Mouse (Mus musculus): ENCODE data around the gene Tubb2b. TPM values are rescaled to one million over a fixed set of nuclear protein-coding genes. Genes with fewer than 3 reads are reported as not detected.
"Not testable (repeated sequence)": the region's sequence is repeated elsewhere in the genome, so short reads cannot be mapped to it uniquely, and the experiment has no call there.

The Tubb2b gene
- total and polyA plus RNA-seq, 2 experiments from 2014 or later, result 937 to 4,995 TPM

DNA sequence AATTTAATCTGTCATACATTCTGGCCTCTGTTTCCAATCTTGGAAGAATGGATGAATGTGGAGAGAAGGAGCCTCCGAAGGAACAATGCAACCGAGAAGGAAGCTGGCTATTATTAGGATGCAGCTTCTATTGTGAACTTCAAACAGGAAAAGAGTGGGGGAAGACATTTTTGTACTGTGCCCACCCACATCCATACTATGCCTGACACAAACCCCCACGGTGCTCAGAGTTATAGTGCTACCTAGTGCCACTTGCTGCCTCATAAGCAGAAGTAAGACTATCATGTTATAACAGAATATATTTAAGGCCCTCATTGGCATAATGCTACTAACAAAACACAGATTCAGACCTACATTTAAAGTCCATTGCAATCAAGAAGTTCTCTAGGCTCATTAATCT is 40.9 kb downstream of the Tubb2b start:
- no peak for TF ChIP-seq CTCF (IDR thresholded peaks at IDR 0.05)
- ATAC-seq (ENCODE audit: low FRiP score) (no peak), DNase-seq (ENCODE audit: low spot score) (no peak)
- H3K27ac ChIP-seq (ENCODE audit: low read depth, low read length), result peak overlapping the region; percentile 80
- no peak overlapping the region for H3K9ac ChIP-seq (replicated peaks; ENCODE audit: low read length, poor library complexity, severe bottlenecking)
- H3K4me2 ChIP-seq (ENCODE audit: low read depth, low read length, poor library complexity, severe bottlenecking), result peak overlapping the region; percentile 21; the same call in 1 of the 2 replicates
- H3K36me3 ChIP-seq (ENCODE audit: insufficient read depth, low read length), result no peaks in the 10 kb centered on the region
- no peaks in the 10 kb centered on the region for H3K27me3 ChIP-seq (ENCODE audit: insufficient read depth, low read length)
- H3K9me3 ChIP-seq (ENCODE audit: low read length), result no peaks in the 10 kb centered on the region
- no peak overlapping the region for H3K4me3 ChIP-seq (ENCODE audit: low read depth, low read length)
- WGBS, result 10% methylated on average over 3 of the region's 3 CpGs
- H3K4me1 ChIP-seq (ENCODE audit: insufficient read depth, low read length), result peaks cover 21% of the 10 kb centered on the region

DNA sequence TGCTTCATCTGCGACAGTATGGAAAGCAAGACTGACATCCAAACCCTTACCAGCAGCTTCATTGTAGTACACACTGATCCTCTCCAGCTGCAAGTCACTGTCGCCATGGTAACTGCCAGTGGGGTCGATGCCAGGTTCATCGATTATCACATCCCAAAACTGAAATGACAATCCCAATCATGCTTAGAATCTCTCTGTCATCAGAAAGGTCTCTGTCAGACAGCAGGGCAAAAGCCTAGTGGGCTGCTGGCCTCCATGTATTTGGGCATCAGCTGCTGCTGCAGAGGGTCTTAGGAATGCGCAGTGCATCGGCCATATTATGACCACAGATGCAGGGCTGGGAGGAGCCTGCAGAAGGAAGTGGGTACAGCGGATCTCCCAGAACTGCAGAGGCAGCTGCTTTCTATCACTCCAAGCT is 41.4 kb downstream of the Tubb2b start:
- H3K4me2 ChIP-seq (ENCODE audit: low read depth, low read length, poor library complexity, severe bottlenecking), result peak overlapping the region; percentile 21; the same call in 1 of the 2 replicates
- no peak overlapping the region for H3K4me3 ChIP-seq (ENCODE audit: low read depth, low read length)
- 10% methylated on average over 7 of the region's 7 CpGs for WGBS
- H3K27ac ChIP-seq (ENCODE audit: low read depth, low read length), result peak overlapping the region; percentile 80
- H3K4me1 ChIP-seq (ENCODE audit: insufficient read depth, low read length), result peaks cover 21% of the 10 kb centered on the region
- H3K27me3 ChIP-seq (ENCODE audit: insufficient read depth, low read length), result no peaks in the 10 kb centered on the region
- DNase-seq (ENCODE audit: low spot score), result peak; percentile 63
- ATAC-seq (ENCODE audit: low FRiP score), result peak; percentile 88
- peak overlapping the region; percentile 30; the same call in 1 of the 2 replicates for H3K9ac ChIP-seq (replicated peaks; ENCODE audit: low read length, poor library complexity, severe bottlenecking)
- no peaks in the 10 kb centered on the region for H3K36me3 ChIP-seq (ENCODE audit: insufficient read depth, low read length)
- H3K9me3 ChIP-seq (ENCODE audit: low read length), result no peaks in the 10 kb centered on the region
- no peak for TF ChIP-seq CTCF (IDR thresholded peaks at IDR 0.05)

DNA sequence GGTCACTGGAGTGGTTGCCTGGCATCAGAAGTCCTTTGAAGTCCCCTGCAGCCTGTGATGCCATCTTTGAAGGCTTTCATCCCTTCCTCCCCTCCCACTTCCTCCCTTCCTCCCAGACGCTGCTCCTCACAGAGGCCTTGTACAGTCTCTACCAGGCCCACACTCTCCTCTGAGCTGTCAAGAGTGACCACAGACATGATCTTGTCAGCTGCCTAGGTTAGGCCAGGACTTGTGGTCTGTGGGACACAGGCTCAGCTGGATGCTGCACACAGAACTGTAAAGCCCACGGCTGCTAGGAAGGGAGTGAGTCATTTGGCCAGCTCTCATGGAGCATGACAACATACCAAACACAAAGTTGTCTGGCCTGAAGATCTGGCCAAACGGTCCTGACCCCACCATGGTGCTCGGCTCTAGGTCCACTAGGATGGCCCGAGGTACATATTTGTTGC is 42.0 kb downstream of the Tubb2b start:
- 26% methylated on average over 5 of the region's 5 CpGs for WGBS
- H3K9me3 ChIP-seq (ENCODE audit: low read length); H3K27me3 ChIP-seq (ENCODE audit: insufficient read depth, low read length); H3K36me3 ChIP-seq (ENCODE audit: insufficient read depth, low read length); DNase-seq (ENCODE audit: low spot score); H3K4me3 ChIP-seq (ENCODE audit: low read depth, low read length): not testable (repeated sequence)
- ATAC-seq (ENCODE audit: low FRiP score), result peak; percentile 64
- Histone ChIP-seq H3K27ac (ENCODE audit: low read depth, low read length) (peak overlapping the region; percentile 80), H3K4me1 (ENCODE audit: insufficient read depth, low read length) (peaks cover 21% of the 10 kb centered on the region), H3K9ac (replicated peaks; ENCODE audit: low read length, poor library complexity, severe bottlenecking) (peak overlapping the region; percentile 8; the same call in 1 of the 2 replicates), H3K4me2 (ENCODE audit: low read depth, low read length, poor library complexity, severe bottlenecking) (0 out of 2 replicates have a peak overlapping the region, but pooled peaks have one; percentile 22)

DNA sequence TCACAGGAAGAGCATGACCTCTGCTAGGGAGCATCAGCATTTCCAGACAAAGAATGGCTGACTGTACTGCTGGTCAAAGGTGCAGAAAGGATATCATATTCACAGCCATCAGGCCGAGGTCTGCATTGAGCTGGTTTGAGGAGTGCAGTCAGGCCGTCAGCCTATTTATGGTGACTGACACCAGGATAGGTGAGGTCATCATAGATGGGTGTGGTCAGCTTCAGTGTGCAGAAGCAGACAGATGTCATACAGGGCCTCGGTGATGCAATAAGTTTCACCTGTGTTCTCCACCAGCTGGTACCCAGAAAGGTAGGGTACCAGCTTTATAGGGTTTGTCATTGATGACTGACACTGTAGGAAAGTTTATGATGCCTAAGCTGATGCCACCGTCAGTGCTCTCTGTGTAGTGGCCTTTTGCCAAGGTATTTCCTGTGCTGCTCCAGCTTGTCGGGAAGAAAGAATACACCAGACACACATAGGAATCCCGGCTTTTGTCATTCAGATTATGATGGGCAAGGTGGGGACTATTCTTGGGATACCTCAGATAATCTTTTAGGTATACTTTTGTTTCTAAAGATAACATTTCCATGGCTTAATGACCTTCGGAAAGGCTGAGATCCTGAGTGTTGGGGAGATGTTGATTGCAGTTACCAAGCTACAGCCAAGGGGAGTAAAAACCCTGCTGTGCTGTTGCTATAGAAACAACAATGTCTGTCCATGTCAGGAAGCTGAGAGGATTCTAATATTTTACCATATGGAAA is 43.0 kb downstream of the Tubb2b start:
- H3K27ac ChIP-seq (ENCODE audit: low read depth, low read length), result peak overlapping the region; percentile 80
- peak; percentile 86 for DNase-seq (ENCODE audit: low spot score)
- H3K4me3 ChIP-seq (ENCODE audit: low read depth, low read length), result no peak overlapping the region
- H3K36me3 ChIP-seq (ENCODE audit: insufficient read depth, low read length), result no peaks in the 10 kb centered on the region
- ATAC-seq (ENCODE audit: low FRiP score), result peak; percentile 57; the same call in 1 of the 2 replicates
- H3K9ac ChIP-seq (replicated peaks; ENCODE audit: low read length, poor library complexity, severe bottlenecking), result peak overlapping the region; percentile 19; the same call in 1 of the 2 replicates
- H3K9me3 ChIP-seq (ENCODE audit: low read length), result no peaks in the 10 kb centered on the region
- TF ChIP-seq CTCF (IDR thresholded peaks at IDR 0.05), result no peak
- H3K4me1 ChIP-seq (ENCODE audit: insufficient read depth, low read length), result peaks cover 21% of the 10 kb centered on the region
- H3K27me3 ChIP-seq (ENCODE audit: insufficient read depth, low read length), result no peaks in the 10 kb centered on the region
- WGBS, result 35% methylated on average over 7 of the region's 7 CpGs
- 0 out of 2 replicates have a peak overlapping the region, but pooled peaks have one; percentile 22 for H3K4me2 ChIP-seq (ENCODE audit: low read depth, low read length, poor library complexity, severe bottlenecking)

DNA sequence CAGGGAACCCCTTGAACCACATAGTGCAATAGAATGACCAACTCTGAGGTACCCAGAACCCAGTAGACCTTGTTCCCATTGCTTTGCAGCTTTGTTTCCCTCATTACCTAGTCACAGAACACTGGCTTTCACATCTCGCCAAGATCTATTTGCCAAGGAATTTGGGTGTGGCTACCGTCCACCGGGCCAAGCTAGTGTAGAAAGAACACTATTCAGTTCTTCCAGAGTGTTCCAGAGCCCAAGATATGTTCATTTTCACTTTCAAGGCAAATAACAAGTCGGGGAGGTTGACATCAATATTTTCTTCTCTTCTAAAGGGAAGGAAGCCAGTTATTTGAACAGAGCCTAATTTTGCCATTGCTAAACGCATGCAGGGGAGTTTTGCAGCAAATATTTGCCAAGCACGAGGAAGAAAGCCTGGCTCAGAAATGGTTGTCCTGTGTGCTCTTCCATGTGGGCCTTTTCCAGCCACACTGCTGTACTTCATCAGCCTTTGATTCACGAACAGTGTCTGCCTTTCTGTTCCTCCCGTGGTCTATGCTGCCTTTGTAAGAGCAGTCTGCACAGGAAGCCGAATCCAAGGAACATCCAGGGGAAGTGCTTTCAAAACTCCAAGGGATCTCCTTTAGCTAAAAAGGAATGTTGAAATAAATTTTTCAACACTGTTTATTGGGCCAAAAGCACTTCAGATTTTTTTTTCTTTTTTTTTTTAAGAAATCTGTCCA is 46.1 kb downstream of the Tubb2b start:
- DNase-seq (ENCODE audit: low spot score), result no peak
- peaks cover 19% of the 10 kb centered on the region for H3K4me1 ChIP-seq (ENCODE audit: insufficient read depth, low read length)
- no peaks in the 10 kb centered on the region for H3K36me3 ChIP-seq (ENCODE audit: insufficient read depth, low read length)
- WGBS, result 58% methylated on average over 9 of the region's 9 CpGs
- H3K9ac ChIP-seq (replicated peaks; ENCODE audit: low read length, poor library complexity, severe bottlenecking), result no peak overlapping the region
- no peaks in the 10 kb centered on the region for H3K9me3 ChIP-seq (ENCODE audit: low read length)
- no peak overlapping the region for H3K4me2 ChIP-seq (ENCODE audit: low read depth, low read length, poor library complexity, severe bottlenecking)
- H3K4me3 ChIP-seq (ENCODE audit: low read depth, low read length), result no peak overlapping the region
- H3K27ac ChIP-seq (ENCODE audit: low read depth, low read length), result peak overlapping the region; percentile 59
- no peaks in the 10 kb centered on the region for H3K27me3 ChIP-seq (ENCODE audit: insufficient read depth, low read length)
- TF ChIP-seq CTCF (IDR thresholded peaks at IDR 0.05), result no peak
- no peak for ATAC-seq (ENCODE audit: low FRiP score)

DNA sequence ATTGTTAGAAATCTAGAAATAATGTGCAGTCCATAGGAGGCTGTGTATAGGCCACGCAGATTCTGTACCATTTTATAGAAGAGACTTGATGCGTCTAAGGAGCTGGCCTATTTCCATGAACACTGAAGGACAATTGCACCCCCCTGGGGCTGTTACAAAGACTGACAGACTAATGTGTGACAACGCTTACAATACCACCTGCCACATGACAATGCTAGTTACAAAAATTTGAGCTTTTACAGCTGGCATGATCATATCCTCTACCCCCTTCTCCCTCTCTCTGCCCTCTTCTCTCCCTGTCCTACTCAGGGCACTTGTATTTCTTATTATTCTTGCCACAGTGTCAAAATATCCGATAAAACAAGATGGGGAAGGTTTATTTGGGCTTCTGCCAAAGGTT is 48.3 kb downstream of the Tubb2b start:
- no peak for TF ChIP-seq CTCF (IDR thresholded peaks at IDR 0.05)
- Histone ChIP-seq H3K27ac (ENCODE audit: low read depth, low read length) (no peak overlapping the region), H3K4me2 (ENCODE audit: low read depth, low read length, poor library complexity, severe bottlenecking) (no peak overlapping the region), H3K36me3 (ENCODE audit: insufficient read depth, low read length) (no peaks in the 10 kb centered on the region), H3K9ac (replicated peaks; ENCODE audit: low read length, poor library complexity, severe bottlenecking) (no peak overlapping the region), H3K9me3 (ENCODE audit: low read length) (no peaks in the 10 kb centered on the region), H3K27me3 (ENCODE audit: insufficient read depth, low read length) (no peaks in the 10 kb centered on the region), H3K4me1 (ENCODE audit: insufficient read depth, low read length) (peaks cover 2% of the 10 kb centered on the region; the same call in 1 of the 2 replicates), H3K4me3 (ENCODE audit: low read depth, low read length) (no peak overlapping the region)
- DNase-seq (ENCODE audit: low spot score) (no peak), ATAC-seq (ENCODE audit: low FRiP score) (no peak)
- WGBS, result 61% methylated on average over 4 of the region's 4 CpGs
